Mouse (Mus musculus): ENCODE measurements at regions not wholly inside any gene's neighbourhood (a gene's known extent, or its start where the extent isn't known, plus 50 kb on each side); places are given as distances from the start of the nearest gene placed in this dataset.
"Not testable (repeated sequence)": the region's sequence is repeated elsewhere in the genome, so short reads cannot be mapped to it uniquely, and the experiment has no call there.

DNA sequence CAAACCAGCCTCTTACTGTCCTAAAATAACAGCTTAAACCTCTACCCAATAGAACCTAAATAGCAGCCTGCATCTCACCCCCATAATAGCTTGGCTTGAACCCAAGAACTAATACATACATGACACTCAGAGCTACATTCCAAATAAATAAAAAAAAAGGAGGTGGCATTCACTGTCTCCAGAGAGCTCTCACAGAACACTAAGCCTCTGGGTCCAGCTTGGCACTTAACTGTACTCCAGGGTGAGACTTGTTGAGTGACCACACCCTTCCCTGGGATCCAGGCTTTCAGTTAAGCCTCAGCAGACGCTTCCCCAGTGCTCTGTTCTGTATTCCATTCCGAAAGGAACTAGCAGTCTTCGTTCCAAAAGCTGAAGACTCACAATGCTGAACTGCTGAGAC lies 186.3 kb upstream of the Tsc22d2 start:
- 75% methylated on average over 3 of the region's 3 CpGs for WGBS

DNA sequence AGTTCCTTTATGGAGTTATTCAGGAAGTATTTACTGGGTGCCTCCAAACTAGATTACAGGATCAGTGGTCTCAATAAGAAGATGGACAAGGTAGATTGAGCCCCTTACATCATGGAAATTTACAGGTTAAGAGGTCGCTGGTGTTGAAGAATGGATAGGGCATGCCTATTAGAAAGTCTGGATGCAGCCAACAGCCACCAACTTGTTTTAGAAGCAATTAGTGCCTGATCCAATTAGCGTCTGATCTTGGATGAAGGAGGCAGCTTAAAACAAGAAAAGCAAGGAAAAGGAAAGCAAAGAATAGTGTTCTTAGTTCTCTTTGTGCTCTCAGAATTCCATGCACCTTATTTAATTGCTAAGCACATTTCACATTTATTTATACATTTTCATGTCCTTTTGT lies 182.8 kb upstream of the Tsc22d2 start:
- Histone ChIP-seq H3K27ac (replicated peaks) (no peak overlapping the region), H3K9me3 (no peaks in the 10 kb centered on the region), H3K4me1 (no peaks in the 10 kb centered on the region), H3K36me3 (replicated peaks) (no peaks in the 10 kb centered on the region), H3K4me3 (no peak overlapping the region), H3K27me3 (replicated peaks; ENCODE audit: low read depth, poor library complexity, severe bottlenecking) (no peaks in the 10 kb centered on the region)
- WGBS = 41% methylated on average over 2 of the region's 2 CpGs
- no peak for DNase-seq (ENCODE audit: low spot score)

More for the DNA sequence above, 186.3 kb upstream of the Tsc22d2 start:
- Histone ChIP-seq H3K4me1 (no peaks in the 10 kb centered on the region), H3K27ac (replicated peaks) (no peak overlapping the region), H3K36me3 (replicated peaks) (no peaks in the 10 kb centered on the region), H3K9me3 (no peaks in the 10 kb centered on the region), H3K4me3 (no peak overlapping the region), H3K27me3 (replicated peaks; ENCODE audit: low read depth, poor library complexity, severe bottlenecking) (no peaks in the 10 kb centered on the region)
- no peak for DNase-seq (ENCODE audit: low spot score)

DNA sequence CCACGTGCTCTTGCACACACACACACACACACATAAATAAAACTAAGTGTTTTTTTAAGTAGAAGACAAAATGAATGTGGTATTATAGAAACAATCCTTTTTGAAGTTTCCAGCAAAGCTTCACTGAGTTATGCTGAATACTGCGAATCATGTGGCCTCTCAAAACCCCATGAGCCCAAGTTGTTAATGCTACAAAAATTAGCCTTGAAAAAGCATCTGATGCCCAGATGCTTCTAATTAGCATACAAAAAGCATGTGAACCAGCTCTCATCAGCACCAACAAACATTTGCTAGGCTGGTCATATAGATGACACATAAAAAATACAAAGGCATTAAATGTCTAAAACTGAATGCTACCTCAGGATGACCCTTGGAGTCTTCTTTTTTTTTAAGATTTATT lies 181.2 kb upstream of the Tsc22d2 start:
- Histone ChIP-seq H3K36me3 (replicated peaks) (no peaks in the 10 kb centered on the region), H3K4me1 (no peaks in the 10 kb centered on the region), H3K27ac (replicated peaks) (no peak overlapping the region), H3K4me3 (no peak overlapping the region), H3K9me3 (no peaks in the 10 kb centered on the region), H3K27me3 (replicated peaks; ENCODE audit: low read depth, poor library complexity, severe bottlenecking) (no peaks in the 10 kb centered on the region)
- 75% methylated on average over 2 of the region's 2 CpGs for WGBS
- no peak for DNase-seq (ENCODE audit: low spot score)

DNA sequence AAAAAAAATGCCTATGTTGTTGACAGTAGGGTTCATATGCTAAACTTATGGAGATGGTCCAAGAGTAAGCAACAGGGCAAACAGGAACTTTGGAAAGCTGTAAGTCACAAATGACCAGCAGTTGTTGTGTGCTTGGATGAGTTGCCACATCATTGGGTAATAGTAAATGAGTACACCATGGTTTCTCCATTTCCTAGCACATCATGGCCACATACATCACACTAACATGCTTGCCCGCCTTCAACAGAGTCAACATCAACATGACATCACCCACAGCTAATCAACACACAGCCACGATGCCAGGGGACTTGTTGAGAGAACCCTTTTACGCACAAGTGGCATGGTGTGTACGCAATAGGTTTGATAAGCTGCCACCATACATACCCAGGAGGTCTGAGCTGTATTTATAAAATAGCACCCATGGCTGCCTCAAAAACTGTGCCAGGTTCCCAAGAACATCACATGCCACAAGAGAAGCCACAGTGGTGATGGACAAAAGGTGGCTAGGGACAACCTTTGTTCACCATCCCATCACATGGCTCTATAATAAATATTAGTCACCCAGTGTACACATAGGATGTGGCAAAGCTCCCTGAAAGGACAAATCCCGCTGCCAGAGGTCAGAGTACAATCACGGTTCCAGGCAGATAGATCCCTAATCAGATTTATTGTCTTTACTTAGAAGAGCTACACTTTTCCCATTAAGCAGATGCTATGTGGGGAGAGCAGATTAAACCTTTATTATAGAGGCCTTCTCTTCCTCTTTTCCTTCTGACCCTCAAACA lies 179.5 kb upstream of the Tsc22d2 start:
- no peak overlapping the region for H3K27ac ChIP-seq (replicated peaks)
- no peak for DNase-seq (ENCODE audit: low spot score)
- 89% methylated on average over 6 of the region's 6 CpGs for WGBS

DNA sequence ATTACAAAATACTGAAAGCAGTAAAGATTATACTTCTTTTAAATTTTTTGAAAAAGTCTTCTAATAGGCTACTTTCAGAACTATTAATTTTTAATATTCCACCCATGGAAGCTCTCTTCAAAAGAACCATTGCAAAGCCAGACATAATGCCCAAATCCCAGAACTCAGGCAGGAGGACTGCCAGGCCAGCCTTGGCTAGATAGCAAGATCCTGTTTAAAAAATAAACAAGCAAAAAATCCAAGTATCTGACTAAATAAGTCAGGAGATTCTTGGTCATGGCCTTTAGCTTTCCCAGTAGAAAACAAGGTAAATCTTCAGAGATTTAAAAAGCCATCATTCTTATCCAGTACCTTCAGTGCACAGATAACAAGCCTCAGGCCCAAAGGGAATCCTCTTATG lies 176.4 kb upstream of the Tsc22d2 start:
- Histone ChIP-seq H3K4me3 (no peak overlapping the region), H3K36me3 (replicated peaks) (no peaks in the 10 kb centered on the region), H3K4me1 (no peaks in the 10 kb centered on the region), H3K27me3 (replicated peaks; ENCODE audit: low read depth, poor library complexity, severe bottlenecking) (no peaks in the 10 kb centered on the region), H3K9me3 (no peaks in the 10 kb centered on the region), H3K27ac (replicated peaks) (no peak overlapping the region)
- no peak for DNase-seq (ENCODE audit: low spot score)

More for the DNA sequence above, 179.5 kb upstream of the Tsc22d2 start:
- Histone ChIP-seq H3K36me3 (replicated peaks) (no peaks in the 10 kb centered on the region), H3K9me3 (no peaks in the 10 kb centered on the region), H3K4me1 (no peaks in the 10 kb centered on the region), H3K4me3 (no peak overlapping the region), H3K27me3 (replicated peaks; ENCODE audit: low read depth, poor library complexity, severe bottlenecking) (no peaks in the 10 kb centered on the region)

DNA sequence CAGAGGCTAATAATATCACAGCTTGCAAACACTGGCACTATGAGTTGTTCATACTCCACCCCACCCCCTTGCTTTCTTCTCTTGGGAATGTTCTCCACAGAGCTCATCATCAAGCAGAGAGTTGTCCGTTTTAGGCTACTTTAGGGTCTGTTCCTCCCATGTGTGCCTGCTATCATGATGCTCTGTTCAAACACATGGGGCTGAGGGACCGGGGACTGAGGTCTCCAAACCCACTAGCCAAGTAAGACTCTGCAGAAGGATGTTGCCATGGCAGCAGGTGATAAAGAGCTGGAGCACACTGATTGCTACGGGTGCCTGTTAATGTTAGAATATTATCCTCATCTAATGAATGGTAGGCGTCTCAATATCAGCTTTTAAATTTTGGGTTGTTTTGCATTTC lies 173.7 kb upstream of the Tsc22d2 start:
- no peaks in the 10 kb centered on the region for H3K9me3 ChIP-seq
- H3K27ac ChIP-seq (replicated peaks) = no peak overlapping the region
- no peaks in the 10 kb centered on the region for H3K4me1 ChIP-seq
- no peaks in the 10 kb centered on the region for H3K27me3 ChIP-seq (replicated peaks; ENCODE audit: low read depth, poor library complexity, severe bottlenecking)
- WGBS = 83% methylated on average over 4 of the region's 4 CpGs
- no peak overlapping the region for H3K4me3 ChIP-seq
- DNase-seq (ENCODE audit: low spot score) = no peak
- no peaks in the 10 kb centered on the region for H3K36me3 ChIP-seq (replicated peaks)

DNA sequence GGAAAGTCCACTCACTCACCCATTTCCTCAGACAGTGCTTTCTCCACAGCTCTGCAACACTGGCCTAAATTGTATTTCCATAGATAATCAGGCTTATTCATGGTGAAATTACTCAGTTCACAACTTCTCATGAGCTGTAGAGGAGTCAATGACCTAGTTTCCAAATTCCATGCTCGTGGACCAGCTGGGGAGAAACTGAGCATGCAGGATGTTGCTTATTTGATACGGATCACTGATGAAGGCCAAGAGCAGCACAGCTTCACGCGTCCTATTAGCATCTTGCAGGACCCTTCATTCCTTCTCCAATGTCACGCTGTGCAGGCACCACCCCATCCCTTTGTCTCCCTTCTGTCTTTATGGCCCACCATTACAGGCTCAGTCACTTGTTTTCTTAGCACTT lies 169.2 kb upstream of the Tsc22d2 start:
- H3K4me3 ChIP-seq = no peak overlapping the region
- peak; percentile 16 for DNase-seq (ENCODE audit: low spot score)
- no peak overlapping the region for H3K27ac ChIP-seq (replicated peaks)
- no peaks in the 10 kb centered on the region for H3K9me3 ChIP-seq
- H3K27me3 ChIP-seq (replicated peaks; ENCODE audit: low read depth, poor library complexity, severe bottlenecking) = no peaks in the 10 kb centered on the region
- H3K4me1 ChIP-seq = no peaks in the 10 kb centered on the region
- H3K36me3 ChIP-seq (replicated peaks) = no peaks in the 10 kb centered on the region
- WGBS = 30% methylated on average over 5 of the region's 5 CpGs

DNA sequence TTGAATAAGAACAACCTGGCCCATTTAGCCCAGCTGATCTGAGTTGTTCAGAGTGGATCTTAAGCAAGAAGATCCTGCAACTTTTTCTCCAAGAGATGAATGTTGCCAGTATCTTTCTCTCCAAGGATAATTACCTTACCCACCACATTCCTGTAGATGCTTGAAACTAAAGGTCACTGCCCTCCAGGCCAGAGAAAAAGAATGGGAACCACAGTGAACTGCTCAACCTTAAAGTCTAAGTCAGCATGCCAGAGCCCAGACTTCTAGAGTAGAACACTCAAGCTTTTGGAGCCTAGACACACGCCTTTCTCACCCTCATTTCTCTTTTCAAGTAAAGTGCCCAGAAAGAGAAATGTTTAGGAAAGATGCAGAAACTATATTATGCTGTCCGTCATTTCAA lies 166.5 kb upstream of the Tsc22d2 start:
- Histone ChIP-seq H3K27ac (replicated peaks) (no peak overlapping the region), H3K4me3 (no peak overlapping the region), H3K27me3 (replicated peaks; ENCODE audit: low read depth, poor library complexity, severe bottlenecking) (no peaks in the 10 kb centered on the region), H3K9me3 (no peaks in the 10 kb centered on the region), H3K36me3 (replicated peaks) (no peaks in the 10 kb centered on the region), H3K4me1 (no peaks in the 10 kb centered on the region)
- no peak for DNase-seq (ENCODE audit: low spot score)
- 71% methylated on average over 2 of the region's 2 CpGs for WGBS

DNA sequence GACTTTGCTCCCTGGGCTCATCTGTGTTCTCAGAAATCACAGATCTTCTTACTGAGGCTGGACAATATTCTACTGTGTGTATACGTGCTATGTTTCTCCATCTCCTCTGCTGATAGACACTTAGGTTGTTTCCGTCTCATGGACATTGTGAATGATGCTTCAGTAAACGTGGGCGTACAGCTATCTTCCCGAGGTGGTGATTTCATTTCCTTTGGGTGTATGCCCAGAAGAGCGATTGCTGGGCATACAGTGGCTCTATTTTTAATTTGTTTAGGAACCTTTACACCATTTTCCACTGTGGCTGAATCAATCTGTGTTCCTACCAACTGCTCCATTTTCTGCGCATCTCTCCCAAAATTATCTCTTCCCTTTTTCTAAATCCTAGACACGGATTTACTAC lies 160.6 kb upstream of the Tsc22d2 start:
- Histone ChIP-seq H3K9me3 (no peaks in the 10 kb centered on the region), H3K27me3 (replicated peaks; ENCODE audit: low read depth, poor library complexity, severe bottlenecking) (no peaks in the 10 kb centered on the region), H3K4me3 (no peak overlapping the region), H3K36me3 (replicated peaks) (no peaks in the 10 kb centered on the region), H3K4me1 (no peaks in the 10 kb centered on the region), H3K27ac (replicated peaks) (no peak overlapping the region)
- 89% methylated on average over 8 of the region's 8 CpGs for whole genome bisulfite sequencing
- no peak for DNase-seq (ENCODE audit: low spot score)

DNA sequence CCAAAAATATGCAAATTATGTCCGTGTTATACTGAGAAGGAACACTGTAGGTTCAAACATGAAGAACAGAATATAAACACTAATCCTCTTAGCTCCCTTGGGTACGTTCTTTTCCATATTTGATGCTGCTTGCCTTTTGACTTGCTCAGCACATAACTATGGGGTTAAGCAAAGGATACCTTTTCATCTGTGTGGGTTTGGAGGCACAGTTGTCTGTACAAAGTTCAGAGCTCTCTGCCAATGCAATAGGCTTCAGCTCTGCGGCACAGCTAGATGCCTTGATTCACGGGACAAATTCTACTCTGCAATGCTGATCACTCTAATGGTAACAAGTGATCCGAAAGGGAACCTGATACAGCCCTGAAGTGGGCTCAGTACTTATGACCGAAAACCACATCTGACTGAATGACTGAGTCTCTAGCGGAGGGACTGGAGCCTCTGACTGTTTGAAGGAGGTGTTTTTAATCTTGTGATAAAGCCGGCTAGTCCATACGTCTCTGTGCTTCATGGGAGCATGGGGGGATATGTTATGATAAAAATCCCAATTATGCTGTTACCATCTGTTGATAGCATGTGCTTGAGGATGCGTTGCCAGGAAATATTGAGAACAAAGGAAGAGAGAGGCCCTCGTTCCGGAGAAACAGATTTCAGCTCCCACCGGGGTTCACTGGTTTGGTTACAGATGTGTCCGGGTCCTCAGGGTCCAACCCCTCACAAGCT lies 146.7 kb upstream of the Tsc22d2 start:
- Histone ChIP-seq H3K27ac (replicated peaks) (no peak overlapping the region), H3K27me3 (replicated peaks; ENCODE audit: low read depth, poor library complexity, severe bottlenecking) (no peaks in the 10 kb centered on the region), H3K4me3 (no peak overlapping the region), H3K36me3 (replicated peaks) (no peaks in the 10 kb centered on the region), H3K4me1 (no peaks in the 10 kb centered on the region), H3K9me3 (no peaks in the 10 kb centered on the region)
- DNase-seq (ENCODE audit: low spot score) = no peak
- 86% methylated on average over 14 of the region's 14 CpGs for WGBS

DNA sequence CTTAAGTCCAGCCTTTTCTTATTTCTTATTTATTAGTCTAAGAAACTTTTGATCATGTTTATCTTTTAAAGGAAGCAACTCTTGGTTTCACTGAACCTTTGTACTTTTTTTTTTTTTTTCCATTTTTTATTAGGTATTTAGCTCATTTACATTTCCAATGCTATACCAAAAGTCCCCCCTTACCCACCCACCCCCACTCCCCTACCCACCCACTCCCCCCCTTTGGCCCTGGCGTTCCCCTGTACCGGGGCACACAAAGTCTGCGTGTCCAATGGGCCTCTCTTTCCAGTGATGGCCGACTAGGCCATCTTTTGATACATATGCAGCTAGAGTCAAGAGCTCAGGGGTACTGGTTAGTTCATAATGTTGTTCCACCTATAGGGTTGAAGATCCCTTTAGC lies 143.1 kb upstream of the Tsc22d2 start:
- not testable (repeated sequence) for H3K9me3 ChIP-seq; H3K36me3 ChIP-seq (replicated peaks); H3K4me3 ChIP-seq; H3K27me3 ChIP-seq (replicated peaks; ENCODE audit: low read depth, poor library complexity, severe bottlenecking); DNase-seq (ENCODE audit: low spot score); H3K27ac ChIP-seq (replicated peaks); H3K4me1 ChIP-seq
- no CpG with 5 or more reads among the region's 4 CpGs for WGBS

DNA sequence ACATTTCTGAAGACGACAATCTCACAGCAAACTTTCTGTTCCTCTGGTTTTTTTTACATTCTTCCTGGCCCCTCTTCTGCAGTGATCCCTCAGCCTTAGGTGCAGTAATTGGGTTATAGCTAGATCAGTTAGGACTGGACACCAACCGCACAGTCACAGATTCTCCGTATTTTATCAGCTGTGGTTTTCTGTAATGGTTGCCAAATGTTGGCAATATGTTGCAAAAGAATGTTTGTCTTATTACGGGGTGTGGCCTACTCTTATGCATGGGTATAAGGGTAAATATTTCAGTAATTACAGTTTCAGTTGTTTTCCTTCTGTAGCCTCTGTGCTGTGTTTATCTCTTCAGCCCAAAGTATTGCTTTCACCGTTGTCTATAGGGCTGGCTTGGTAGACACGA lies 133.2 kb upstream of the Tsc22d2 start:
- Histone ChIP-seq H3K9me3 (no peaks in the 10 kb centered on the region), H3K36me3 (replicated peaks) (no peaks in the 10 kb centered on the region), H3K27ac (replicated peaks) (no peak overlapping the region), H3K27me3 (replicated peaks; ENCODE audit: low read depth, poor library complexity, severe bottlenecking) (no peaks in the 10 kb centered on the region), H3K4me1 (no peaks in the 10 kb centered on the region), H3K4me3 (no peak overlapping the region)
- no peak for DNase-seq (ENCODE audit: low spot score)
- 86% methylated on average over 6 of the region's 6 CpGs for WGBS

DNA sequence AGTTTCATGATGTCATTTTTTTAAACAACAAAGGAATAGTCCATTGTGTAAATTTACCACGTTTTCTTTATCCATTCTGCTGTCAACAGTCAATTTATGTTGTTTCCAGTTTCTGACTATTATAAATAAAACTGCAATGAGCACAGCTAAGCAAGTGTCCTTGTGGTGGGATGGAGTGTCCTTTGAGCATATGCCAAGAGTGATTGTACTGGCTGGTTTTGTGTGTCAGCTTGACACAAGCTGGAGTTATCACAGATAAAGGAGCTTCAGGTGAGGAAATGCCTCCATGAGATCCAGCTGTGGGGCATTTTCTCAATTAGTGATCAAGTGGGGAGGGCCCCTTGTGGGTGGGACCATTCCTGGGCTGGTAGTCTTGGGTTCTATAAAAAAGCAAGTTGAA lies 130.1 kb upstream of the Tsc22d2 start:
- 53% methylated on average over 1 of the region's 1 CpGs for WGBS
- not testable (repeated sequence) for H3K4me1 ChIP-seq

More for the DNA sequence above, 130.1 kb upstream of the Tsc22d2 start:
- not testable (repeated sequence) for DNase-seq (ENCODE audit: low spot score); H3K27me3 ChIP-seq (replicated peaks; ENCODE audit: low read depth, poor library complexity, severe bottlenecking); H3K4me3 ChIP-seq; H3K27ac ChIP-seq (replicated peaks); H3K36me3 ChIP-seq (replicated peaks); H3K9me3 ChIP-seq

Measured in embryonic facial prominence, embryonic 10.5 days (tissue).